Mouse (Mus musculus): ENCODE measurements around the gene Pcsk1n. TPM values are rescaled to one million over a fixed set of nuclear protein-coding genes. Genes with fewer than 3 reads are reported as not detected.

Pcsk1n gene
- total RNA-seq (2023), result not detected

DNA sequence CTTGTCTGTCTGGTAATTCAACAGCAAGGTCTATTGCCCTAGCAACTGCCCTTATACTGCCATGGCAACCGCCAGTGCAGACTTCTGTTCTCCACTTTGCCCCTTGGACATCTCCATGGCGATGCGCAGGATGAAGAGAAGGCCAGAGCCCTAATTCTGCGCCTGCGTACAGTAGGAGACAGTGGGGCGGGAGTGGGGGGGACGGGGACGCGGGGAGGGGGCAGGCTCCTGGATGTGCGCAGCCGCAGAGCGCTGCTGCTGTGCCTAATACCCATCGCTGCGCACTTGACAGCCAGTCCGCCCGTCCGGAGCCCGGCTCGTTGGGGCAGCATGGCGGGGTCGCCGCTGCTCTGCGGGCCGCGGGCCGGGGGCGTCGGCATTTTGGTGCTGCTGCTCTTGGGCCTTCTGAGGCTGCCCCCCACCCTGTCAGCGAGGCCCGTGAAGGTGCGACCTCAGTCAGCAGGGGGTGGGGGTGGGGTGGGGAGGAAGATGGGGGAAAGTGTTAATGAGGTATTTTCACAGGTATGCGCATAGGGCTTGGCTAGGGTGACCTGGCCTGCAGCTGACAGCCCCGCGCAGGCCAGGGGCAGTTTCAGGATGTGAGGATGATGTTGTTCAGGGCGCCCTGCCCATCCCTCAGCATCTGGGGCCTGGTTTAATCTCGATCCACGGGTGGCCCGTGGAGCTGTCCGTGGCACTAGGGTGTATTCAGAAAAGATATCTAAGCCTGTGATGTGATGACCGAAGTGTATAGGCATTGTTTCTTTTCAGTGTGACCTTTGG lies at the start of gene Pcsk1n:
Gene Pcsk1n, plus strand, starts transcription at position 222 of the 783 bp plus-strand sequence.

GRCm38 (mm10) chrX:7878007-7878419 lies 41.6 kb upstream of the Pcsk1n start, which contains the start of gene Pim2:
Gene Pim2, plus strand, starts transcription at chrX:7878262.

GRCm38 (mm10) chrX:7883841-7884567 lies 35.6 kb upstream of the Pcsk1n start, which contains the start of gene Slc35a2:
Gene Slc35a2, plus strand, starts transcription at chrX:7884028.

DNA sequence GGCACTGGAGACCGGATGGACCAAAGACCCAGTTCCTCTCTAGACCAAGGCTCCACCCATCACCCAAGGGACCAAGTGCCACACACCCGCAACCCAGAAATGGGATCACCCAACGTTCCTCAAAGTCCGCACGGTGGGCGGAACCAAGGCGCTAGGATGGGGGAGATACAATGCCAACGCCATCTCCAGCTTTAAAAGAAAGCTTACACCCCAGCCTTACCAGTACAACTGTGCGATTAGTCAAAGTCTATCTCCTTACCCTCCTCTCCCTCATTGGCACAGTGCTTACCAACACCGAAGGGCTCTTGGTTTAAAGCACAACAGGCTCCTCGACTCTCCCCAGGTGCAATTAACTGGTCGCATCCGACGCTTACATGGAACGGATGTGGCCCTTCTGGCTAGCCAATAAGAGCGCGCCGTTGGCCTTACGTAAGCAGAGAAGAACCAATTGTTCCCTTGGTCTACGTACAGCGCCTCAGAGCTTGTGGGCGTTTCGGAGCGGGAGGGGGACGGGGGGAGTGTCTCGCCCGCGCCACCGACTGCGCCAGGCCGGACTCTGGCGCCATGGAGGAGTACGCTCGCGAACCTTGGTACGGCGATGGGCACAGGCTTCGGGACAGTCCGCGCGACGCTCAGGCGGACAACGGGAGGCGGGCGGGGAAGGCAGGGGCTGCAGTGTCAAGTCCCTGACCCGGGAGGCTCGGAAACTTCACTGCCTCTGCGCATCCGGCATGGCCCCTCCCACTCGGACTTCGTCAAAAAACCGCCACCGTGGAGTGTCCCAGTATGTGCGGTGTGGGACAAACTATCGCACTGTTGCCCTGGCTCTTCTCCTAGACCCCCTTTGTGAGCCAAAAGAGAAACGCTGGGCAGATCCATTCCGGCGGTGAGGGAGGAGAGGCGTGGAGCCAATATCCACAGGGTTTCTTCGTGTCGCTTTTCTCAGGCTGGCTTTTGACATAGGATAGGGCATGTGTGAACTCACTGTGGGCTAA lies 20.4 kb upstream of the Pcsk1n start, which contains the start of the genes Pqbp1 and Timm17b:
Gene Pqbp1, minus strand, starts transcription at position 390 of the 995 bp plus-strand sequence.
Gene Timm17b, plus strand, starts transcription at position 478 of the 995 bp plus-strand sequence.

DNA sequence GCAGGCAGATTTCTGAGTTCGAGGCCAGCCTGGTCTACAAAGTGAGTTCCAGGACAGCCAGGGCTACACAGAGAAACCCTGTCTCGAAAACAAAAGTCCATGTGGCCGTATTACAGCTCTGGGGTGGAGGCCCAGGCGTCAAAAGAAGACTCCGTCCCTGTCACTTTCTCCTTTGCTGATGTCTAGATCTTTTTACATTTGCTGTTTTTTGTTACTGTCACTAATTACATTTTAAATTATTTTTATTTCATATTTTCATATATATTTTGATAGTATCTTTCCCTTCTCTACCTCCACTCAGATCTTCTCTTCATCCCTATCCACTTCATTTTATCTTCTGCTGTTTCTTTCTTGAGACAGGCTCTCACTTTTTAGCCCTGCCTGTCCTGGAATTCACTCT lies 11.9 kb upstream of the Pcsk1n start, which contains the start of gene Gm10491:
Gene Gm10491, minus strand, starts transcription at position 101 of the 400 bp plus-strand sequence.

DNA sequence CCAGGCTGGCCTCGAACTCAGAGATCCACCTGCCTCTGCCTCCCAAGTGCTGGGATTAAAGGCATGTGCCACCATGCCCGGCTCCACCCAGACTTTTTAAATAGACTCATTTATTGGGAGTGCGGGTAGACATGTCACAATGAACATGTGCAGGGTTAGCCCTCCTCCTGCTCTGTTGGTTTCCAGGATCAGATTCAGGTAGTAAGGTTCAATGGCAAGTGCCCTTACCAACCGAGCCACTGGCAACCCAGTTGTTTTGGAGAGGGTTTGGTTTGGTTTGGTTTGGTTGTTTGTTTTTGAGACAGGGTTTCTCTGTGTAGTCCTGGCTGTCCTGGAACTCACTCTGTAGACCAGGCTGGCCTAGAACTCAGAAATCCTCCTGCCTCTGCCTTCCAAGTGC lies 10.4 kb upstream of the Pcsk1n start, which contains the start of gene Gm10490:
Gene Gm10490, plus strand, starts transcription at position 301 of the 400 bp plus-strand sequence.

DNA sequence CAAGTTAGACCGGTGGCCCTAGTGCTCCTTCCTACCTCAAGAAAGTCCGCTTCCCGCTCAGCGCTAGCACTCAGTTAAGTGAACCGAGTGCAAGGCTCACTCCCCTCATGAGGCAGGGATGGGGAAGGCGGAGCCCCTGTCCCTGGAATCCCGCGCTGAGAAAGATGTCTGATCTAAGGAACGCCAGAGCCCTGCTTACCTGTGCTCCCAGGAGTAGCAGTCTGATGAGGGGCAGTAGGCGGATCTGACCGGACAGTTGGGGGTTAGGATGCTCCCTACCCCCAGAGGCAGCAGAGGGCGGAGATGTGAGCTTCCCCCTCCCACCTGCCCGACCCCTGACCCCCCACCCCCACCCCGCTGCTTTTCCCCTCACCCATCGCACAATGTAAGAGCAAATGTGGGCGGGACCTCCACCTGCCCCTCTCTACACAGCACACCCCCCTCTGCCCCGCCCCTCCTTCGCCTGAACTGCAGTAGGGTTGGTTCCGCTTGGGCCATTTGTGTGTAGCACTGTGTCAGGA lies 8.7 kb downstream of the Pcsk1n start, which contains the start of gene Eras:
Gene Eras, minus strand, starts transcription at position 338 of the 521 bp plus-strand sequence.

DNA sequence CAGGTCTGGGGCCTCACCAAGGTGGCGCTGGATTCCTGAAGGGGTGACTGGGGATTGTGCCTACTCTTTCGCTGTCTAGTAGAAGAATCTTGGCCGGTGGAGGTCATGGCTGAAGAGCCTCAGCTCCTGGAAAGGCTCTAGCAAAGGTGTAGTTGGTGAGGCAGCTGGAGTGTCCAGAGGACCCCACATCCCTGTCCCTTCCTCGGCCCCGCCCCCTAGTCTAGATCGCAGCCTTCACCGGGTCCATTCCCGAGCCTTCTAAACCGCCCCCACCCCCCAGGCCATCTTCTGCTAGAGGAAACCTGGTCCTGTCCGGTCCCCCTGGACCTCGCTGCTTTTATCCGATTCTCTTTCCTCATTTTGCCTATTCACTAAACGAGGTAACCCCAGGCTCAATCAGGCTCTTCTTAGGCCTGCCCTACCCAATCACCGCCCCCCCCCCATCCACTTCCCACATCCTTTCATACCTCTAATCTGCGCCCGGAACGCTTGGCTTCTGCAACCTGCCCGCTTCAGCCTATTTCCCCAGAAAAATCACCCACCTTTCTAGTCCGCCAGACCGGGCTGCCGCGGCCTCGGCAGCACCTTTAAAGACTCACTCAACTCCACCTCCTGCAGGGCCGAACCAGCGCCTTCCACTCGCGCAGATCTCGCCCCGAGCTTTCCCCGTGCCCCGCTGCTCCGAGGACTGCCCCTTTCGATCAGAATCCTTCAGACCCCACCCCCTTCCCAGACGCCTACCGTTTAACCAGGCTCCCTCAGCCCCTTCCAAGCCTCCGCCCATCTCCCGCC lies 27.7 kb downstream of the Pcsk1n start, which contains the start of gene Hdac6:
Gene Hdac6, minus strand, starts transcription at position 782 of the 792 bp plus-strand sequence.

Other genes starting within 250 kb of the Pcsk1n start
- 100 to 1,000 TPM; 105 to 109 TPM for gene Plp2, start 248.4 kb upstream of the Pcsk1n start, total RNA-seq (2023)
- gene Magix, start 238.6 kb upstream of the Pcsk1n start, total RNA-seq (2023), result not detected
- 10 to 100 TPM; 52.4 to 61.9 TPM for gene Gpkow, start 222.7 kb upstream of the Pcsk1n start, total RNA-seq (2023)
- 10 to 100 TPM; 70.0 to 71.3 TPM for gene Wdr45, start 205.5 kb upstream of the Pcsk1n start, total RNA-seq (2023)
- not detected for gene Gm45208, start 197.6 kb upstream of the Pcsk1n start, total RNA-seq (2023)
- gene Praf2, start 191.4 kb upstream of the Pcsk1n start, total RNA-seq (2023), result 10 to 100 TPM; 13.6 to 14.4 TPM
- gene Ccdc120, start 168.9 kb upstream of the Pcsk1n start, total RNA-seq (2023), result not detected
- 10 to 100 TPM; 27.3 to 33.5 TPM for gene Tfe3, start 157.3 kb upstream of the Pcsk1n start, total RNA-seq (2023)
- gene Gripap1, start 130.1 kb upstream of the Pcsk1n start, total RNA-seq (2023), result 100 to 1,000 TPM; 274 to 300 TPM
- gene Kcnd1, start 97.5 kb upstream of the Pcsk1n start, total RNA-seq (2023), result 1 to 10 TPM in 1 of 2 experiments, under 1 TPM in 1; 0.59 to 2.3 TPM
- gene Otud5, start 78.5 kb upstream of the Pcsk1n start, total RNA-seq (2023), result 100 to 1,000 TPM; 180 to 210 TPM
- 10 to 100 TPM; 35.7 to 59.2 TPM for gene Pim2, start 41.6 kb upstream of the Pcsk1n start, total RNA-seq (2023)
- gene Slc35a2, start 35.8 kb upstream of the Pcsk1n start, total RNA-seq (2023), result 10 to 100 TPM; 30.9 to 34.8 TPM
- 100 to 1,000 TPM; 121 to 128 TPM for gene Pqbp1, start 20.6 kb upstream of the Pcsk1n start, total RNA-seq (2023)
- gene Timm17b, start 20.5 kb upstream of the Pcsk1n start, total RNA-seq (2023), result 10 to 100 TPM; 59.7 to 62.1 TPM
- gene Gm10491, start 12.0 kb upstream of the Pcsk1n start, total RNA-seq (2023), result not detected
- gene Gm10490, start 10.3 kb upstream of the Pcsk1n start, total RNA-seq (2023), result not detected
- gene Eras, start 8.8 kb downstream of the Pcsk1n start, total RNA-seq (2023), result not detected
- gene Hdac6, start 28.1 kb downstream of the Pcsk1n start, total RNA-seq (2023), result 10 to 100 TPM; 21.5 to 23.6 TPM
- not detected for gene Gata1, start 58.2 kb downstream of the Pcsk1n start, total RNA-seq (2023)
- gene Glod5, start 98.7 kb downstream of the Pcsk1n start, total RNA-seq (2023), result not detected
- 10 to 100 TPM; 29.7 to 33.9 TPM for gene Suv39h1, start 154.9 kb downstream of the Pcsk1n start, total RNA-seq (2023)
- gene Was, start 170.7 kb downstream of the Pcsk1n start, total RNA-seq (2023), result 100 to 1,000 TPM; 133 to 139 TPM
- 10 to 100 TPM; 33.3 to 45.5 TPM for gene Wdr13, start 213.1 kb downstream of the Pcsk1n start, total RNA-seq (2023)
- gene Rbm3, start 226.1 kb downstream of the Pcsk1n start, total RNA-seq (2023), result 100 to 1,000 TPM; 511 to 604 TPM

Data from B cell, adult 67 days (primary cell).